Mouse (Mus musculus) myocyte (in vitro differentiated cells): ENCODE data around the gene Fign.

Source experiments
- CEBPB ChIP-seq: IDR thresholded peaks from 2 replicates; pipeline ENCODE4 v1.6.1; 2011; ENCODE audit warnings: mild to moderate bottlenecking, moderate library complexity; ENCODE audit not compliant: poor library complexity, insufficient read depth, severe bottlenecking
- E2F4 ChIP-seq: IDR thresholded peaks from one replicate; pipeline ENCODE4 v1.6.1; 2011; ENCODE audit warnings: mild to moderate bottlenecking, control low read depth, moderate library complexity; ENCODE audit not compliant: insufficient read depth
- MAX ChIP-seq: IDR thresholded peaks from one replicate; pipeline ENCODE4 v1.6.1; 2011; ENCODE audit warnings: low read depth, mild to moderate bottlenecking, control low read depth
- MYOD1 ChIP-seq, 3 experiments: IDR thresholded peaks; one replicate each; pipeline ENCODE4 v1.6.1; 2011; ENCODE audit warnings: control low read depth in 2 of 3, low read depth in 2 of 3, mild to moderate bottlenecking in 2 of 3, moderate library complexity in 1 of 3; ENCODE audit not compliant: insufficient read length in 2 of 3, control insufficient read depth in 1 of 3
- MYOG ChIP-seq, 3 experiments: IDR thresholded peaks; one replicate each; pipeline ENCODE4 v1.6.1; 2011; ENCODE audit warnings: control low read depth in 2 of 3, low read depth in 2 of 3, mild to moderate bottlenecking in 2 of 3; ENCODE audit not compliant: insufficient read length in 2 of 3, control insufficient read depth in 1 of 3, insufficient read depth in 1 of 3
- POLR2A ChIP-seq: IDR thresholded peaks from one replicate; pipeline ENCODE4 v1.6.1; 2011; ENCODE audit warnings: low read depth, mild to moderate bottlenecking, control low read depth, moderate library complexity; ENCODE audit not compliant: insufficient read length
- POLR2AphosphoS2 ChIP-seq: IDR thresholded peaks from one replicate; pipeline ENCODE4 v1.6.1; 2011; ENCODE audit warnings: low read depth, control low read depth; ENCODE audit not compliant: insufficient read length
- REST ChIP-seq: IDR thresholded peaks from one replicate; pipeline ENCODE4 v1.6.1; 2011; ENCODE audit warnings: mild to moderate bottlenecking, control low read depth, moderate library complexity; ENCODE audit not compliant: insufficient read depth, insufficient read length
- SRF ChIP-seq: IDR thresholded peaks from one replicate; pipeline ENCODE4 v1.6.1; 2011; ENCODE audit warnings: low read depth; ENCODE audit not compliant: control insufficient read depth, insufficient read length
- TCF12 ChIP-seq: IDR thresholded peaks from one replicate; pipeline ENCODE4 v1.6.1; 2011; ENCODE audit warnings: mild to moderate bottlenecking, control low read depth; ENCODE audit not compliant: poor library complexity, insufficient read depth, severe bottlenecking
- TCF3 ChIP-seq: IDR thresholded peaks from one replicate; pipeline ENCODE4 v1.6.1; 2011; ENCODE audit warnings: low read depth, control low read depth; ENCODE audit not compliant: insufficient read length
- USF1 ChIP-seq: IDR thresholded peaks from one replicate; pipeline ENCODE4 v1.6.1; 2011; ENCODE audit warnings: low read depth, mild to moderate bottlenecking, control low read depth, moderate library complexity

DNA sequence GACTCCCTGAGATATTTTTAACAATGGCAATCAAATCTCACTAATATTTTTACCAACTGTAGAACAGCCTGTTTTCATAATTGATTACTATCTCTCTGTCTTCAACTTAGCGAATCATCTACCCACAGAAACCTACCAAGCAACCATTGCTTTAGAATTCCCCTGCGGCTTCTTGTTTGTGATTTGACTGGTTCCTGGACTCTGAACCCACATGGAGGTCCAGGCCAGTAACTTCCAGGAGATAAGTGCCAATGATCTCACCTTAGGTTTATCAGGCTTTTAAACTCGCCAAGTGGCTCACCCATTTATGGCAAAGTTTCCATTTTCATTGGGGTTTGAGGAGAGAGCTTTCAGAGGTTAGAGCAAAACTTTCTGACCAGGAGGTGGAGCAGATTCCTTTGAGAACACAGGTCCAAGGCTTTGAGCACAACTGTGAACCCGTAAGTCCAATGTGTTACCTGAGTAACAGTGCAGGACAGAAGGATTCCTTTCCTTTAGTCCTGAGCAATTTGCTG is 172.1 kb downstream of the Fign start:
- TF ChIP-seq USF1, result no peak
- TF ChIP-seq MAX, result no peak
- no peak for TF ChIP-seq MYOD1 (IDR thresholded peaks at IDR 0.05; ENCODE audit: control insufficient read depth in 1 of 3, insufficient read length in 2 of 3, low read depth in 2 of 3)
- no peak for TF ChIP-seq POLR2AphosphoS2
- no peak for TF ChIP-seq CEBPB
- TF ChIP-seq POLR2A, result no peak
- TF ChIP-seq MYOG (IDR thresholded peaks at IDR 0.05; ENCODE audit: control insufficient read depth in 1 of 3, insufficient read depth in 1 of 3, insufficient read length in 2 of 3, low read depth in 2 of 3), result no peak
- TF ChIP-seq REST, result no peak
- no peak for TF ChIP-seq SRF
- no peak for TF ChIP-seq TCF3
- TF ChIP-seq E2F4, result no peak
- no peak for TF ChIP-seq TCF12
